Mouse (Mus musculus) cerebellum, adult 9-10 months (tissue): ENCODE data around the gene Add2.

Source experiments
- DNase-seq: peaks from one replicate; pipeline ENCODE4 v3.0.0; 2022

Gene Add2

DNA sequence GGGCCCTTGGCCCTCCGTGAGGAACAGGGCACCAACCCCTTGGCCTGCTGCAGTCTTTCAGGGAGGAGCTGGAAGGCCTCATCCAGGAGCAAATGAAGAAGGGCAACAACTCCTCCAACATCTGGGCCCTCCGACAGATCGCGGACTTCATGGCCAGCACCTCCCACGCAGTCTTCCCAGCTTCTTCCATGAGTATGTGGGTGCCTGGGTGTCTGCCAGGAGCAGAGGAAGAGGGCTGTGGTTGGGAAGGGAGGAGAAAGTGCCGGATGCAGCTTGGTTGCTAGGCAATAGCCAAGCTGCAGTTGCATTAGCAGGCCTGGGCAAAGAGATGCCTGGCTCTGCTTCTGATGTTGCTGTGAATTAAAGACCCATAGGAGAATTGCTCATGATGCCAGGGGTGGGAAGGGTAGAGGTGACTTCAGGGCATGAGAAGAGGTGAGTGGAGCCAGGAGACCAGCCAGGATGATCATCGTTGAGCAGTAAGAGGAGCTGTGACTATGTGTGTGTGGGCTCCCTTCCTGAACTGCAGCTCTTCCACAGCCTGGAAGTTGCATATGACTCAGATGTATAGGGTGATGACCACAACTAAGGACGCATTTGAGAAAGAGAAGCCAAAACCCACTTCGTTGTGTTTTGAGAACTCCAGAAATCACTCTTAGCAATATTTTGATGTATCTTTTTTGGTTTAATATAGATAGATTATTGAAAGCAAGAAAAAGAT, 58.5 kb downstream of the Add2 start:
- no peak for DNase-seq

- no peak for DNase-seq
These were observed 59.3 kb downstream of the Add2 start for GRCm38 (mm10) chr6:86087813-86088212.

DNA sequence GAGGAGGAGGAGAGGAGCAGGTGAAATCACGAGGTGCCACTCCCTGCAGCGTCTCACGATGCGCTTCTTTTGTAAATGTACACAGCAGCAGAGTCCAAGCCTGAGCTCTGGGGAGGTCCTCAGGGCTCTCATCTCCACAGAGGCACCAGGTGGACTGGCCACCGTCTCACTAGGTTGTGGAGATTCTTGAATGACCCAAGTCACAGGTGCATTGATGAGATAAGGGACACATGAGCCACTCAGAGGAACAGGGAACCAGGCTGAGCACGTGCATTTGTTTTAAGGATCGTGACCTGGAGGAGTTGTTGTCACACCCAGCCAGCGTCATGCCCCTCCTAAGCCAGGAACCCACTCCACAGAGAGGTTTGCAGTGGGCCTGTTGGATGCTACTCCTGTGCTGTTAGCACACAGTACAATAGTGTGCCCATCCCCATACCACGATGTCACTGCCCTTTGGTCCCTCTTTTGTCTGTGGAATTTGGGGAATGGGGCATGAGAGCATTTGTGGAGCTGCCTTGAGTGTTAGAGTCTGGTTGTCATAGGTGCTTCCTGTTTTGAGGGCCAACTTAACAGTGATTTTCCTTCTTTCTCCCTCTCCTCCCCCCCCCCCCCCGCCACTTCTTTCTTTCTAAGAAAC, 65.8 kb downstream of the Add2 start:
- DNase-seq: no peak

GRCm38 (mm10) chr6:86095518-86095917, 67.0 kb downstream of the Add2 start:
- DNase-seq: no peak

GRCm38 (mm10) chr6:86096733-86097132, 68.3 kb downstream of the Add2 start:
- DNase-seq: no peak

DNA sequence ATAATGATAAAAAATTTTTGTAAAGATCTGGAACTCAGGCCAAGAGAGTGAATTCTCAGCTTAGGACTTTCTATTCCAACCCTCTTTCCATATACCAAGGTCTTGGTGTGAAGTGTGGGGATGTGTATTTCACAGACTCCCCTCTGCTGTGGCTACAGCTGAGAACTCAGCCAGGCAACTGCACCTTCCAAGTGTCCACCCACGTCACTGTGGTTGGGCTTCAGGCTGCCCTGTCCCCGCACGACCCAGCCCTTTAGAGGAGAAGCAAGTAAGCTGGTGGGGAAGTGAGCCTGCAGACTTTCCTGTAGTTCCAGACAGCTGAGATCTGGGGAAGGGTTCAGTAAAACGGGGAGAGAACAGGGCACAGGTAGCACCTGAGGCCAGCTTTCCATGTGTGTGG, 68.7 kb downstream of the Add2 start:
- DNase-seq: no peak

DNA sequence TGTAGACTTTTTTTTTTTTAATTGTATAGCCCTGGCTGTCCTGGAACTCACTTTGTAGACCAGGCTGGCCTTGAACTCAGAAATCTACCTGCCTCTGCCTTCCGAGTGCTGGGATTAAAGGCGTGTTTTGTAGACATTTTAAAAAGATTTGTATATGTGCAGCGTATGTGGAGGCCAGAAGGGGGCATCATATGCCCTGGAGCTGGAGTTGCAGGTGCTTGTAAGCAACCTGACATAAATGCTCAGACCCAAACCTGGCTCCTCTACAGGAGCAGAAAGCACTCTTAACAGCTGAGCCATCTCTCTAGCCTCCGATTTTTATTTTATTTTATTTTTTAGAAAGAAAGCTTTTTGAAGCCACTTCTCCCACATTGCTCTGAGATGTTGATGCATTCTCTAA, 70.5 kb downstream of the Add2 start:
- no peak for DNase-seq

GRCm38 (mm10) chr6:86101451-86101850, 73.0 kb downstream of the Add2 start:
- no peak for DNase-seq

DNA sequence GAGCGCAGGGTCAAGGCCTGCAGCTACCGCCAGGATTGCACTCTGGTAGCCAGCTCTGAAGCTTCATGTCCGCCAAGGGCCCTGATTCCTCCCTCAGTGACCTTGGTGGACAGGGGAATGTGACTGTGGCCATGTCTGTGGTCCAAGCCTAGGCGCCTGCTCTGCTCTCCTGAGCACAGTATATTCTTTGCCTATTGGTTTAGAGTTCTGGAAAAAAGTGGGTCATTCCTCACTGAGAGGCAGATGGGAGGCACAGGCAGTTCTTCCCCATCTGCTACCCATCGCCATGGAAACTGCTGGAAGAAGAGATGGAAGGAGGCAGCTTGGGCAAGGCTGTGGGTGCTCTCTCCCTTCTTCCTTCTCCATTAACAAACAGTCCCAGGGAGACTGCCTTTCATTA, 74.4 kb downstream of the Add2 start:
- peak; percentile 86 for DNase-seq

- no peak for DNase-seq
These were observed 75.1 kb downstream of the Add2 start for GRCm38 (mm10) chr6:86103614-86104013.

- no peak for DNase-seq
These were observed 76.2 kb downstream of the Add2 start for GRCm38 (mm10) chr6:86104719-86105118.

- no peak for DNase-seq
These were observed 77.6 kb downstream of the Add2 start for GRCm38 (mm10) chr6:86106045-86106444.

- no peak for DNase-seq
These were observed 78.6 kb downstream of the Add2 start for GRCm38 (mm10) chr6:86107101-86107500.

DNA sequence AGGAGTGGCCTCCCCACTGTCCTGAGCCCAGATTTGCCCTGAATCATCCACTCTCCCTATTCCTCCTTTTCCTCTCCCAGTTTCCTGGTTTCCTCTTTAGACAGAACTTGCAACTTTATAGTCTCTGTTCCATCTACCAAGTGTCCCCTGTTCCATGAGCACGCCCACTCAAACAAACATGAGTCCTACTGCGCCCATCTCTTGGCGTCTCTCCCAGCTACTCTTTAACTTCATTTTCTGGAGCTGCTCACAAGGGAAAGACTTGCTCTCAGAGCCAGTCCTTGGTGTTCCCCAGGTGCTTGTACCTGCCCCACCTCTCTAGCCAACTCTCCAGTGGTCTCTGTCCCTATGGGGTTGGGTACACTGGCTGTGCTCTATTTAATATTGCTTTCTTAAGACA, 87.4 kb downstream of the Add2 start:
- no peak for DNase-seq

- DNase-seq: no peak
These were observed 94.6 kb downstream of the Add2 start for GRCm38 (mm10) chr6:86123057-86123456.

DNA sequence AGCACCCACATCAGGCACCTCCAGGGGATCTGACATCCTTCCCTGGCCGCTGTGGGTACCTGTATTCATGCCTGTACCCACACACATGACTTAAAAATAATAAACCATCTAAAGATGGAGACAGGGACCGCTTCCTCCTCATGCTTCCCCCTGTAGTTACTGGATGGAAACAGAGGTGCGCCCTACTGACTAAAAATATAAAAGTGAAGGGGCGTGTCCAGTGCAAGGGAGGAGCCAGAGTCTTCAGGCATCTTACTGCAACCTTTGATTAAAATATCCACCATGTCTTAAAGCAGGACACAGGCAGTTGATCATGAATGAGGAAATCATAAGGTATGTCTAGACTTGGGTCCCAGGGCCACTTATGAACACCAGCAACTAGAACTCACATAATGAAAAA, 97.3 kb downstream of the Add2 start:
- no peak for DNase-seq

GRCm38 (mm10) chr6:86126953-86127581, 98.6 kb downstream of the Add2 start:
- DNase-seq: peak; percentile 48

DNA sequence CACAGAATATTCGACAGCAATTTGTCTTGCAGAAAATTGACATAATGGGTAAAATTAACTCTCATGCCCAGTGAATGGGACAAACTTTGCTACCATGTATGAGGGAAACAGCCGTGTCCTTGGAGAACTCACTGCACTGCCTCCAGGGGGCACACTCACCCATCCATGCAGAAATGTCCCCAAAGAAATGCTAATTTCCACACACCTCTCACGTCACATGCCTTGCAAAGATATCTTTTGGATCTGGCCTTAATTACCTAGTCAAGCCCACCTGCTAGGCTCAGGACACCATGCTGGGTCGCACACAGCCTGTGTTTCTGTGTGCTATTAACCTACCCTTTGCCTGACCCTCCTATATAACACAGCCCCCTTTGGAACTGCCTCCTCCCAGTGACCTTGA, 100.0 kb downstream of the Add2 start:
- no peak for DNase-seq

GRCm38 (mm10) chr6:86129872-86130498, 101.5 kb downstream of the Add2 start:
- no peak for DNase-seq

GRCm38 (mm10) chr6:86133882-86134281, 105.4 kb downstream of the Add2 start:
- no peak for DNase-seq

GRCm38 (mm10) chr6:86136206-86136605, 107.7 kb downstream of the Add2 start:
- no peak for DNase-seq

- DNase-seq: no peak
These were observed 112.8 kb downstream of the Add2 start for GRCm38 (mm10) chr6:86141284-86141683.

- peak; percentile 68 for DNase-seq
These were observed 113.3 kb downstream of the Add2 start for GRCm38 (mm10) chr6:86141820-86142219.

DNA sequence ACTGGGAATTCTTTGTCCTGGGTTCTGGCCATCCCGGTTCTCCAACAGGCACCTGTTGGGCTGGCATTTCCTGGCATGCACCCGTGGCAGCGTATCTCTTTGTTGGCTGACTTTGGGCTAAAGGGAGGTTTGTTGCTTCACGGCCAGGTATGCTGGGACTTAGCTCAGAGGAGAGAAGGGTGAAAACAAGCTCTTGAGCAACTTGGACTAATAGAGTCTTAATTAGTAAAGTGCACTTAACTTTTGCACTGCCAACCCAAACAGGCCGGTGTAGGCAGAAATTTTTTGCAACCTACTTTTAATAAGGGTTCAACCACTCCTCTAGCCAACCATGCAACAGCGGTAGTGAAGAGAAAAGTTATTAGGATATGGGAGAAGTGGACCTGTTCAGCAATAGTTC, 116.5 kb downstream of the Add2 start:
- DNase-seq: no peak
